Mouse (Mus musculus) hindbrain, embryonic 14.5 days (tissue): Measurements from ENCODE around the gene Frrs1. TPM values are rescaled to one million over a fixed set of nuclear protein-coding genes. Genes with fewer than 3 reads are reported as not detected.

ENCODE experiments used
- ATAC-seq: fragments of 200-750 bp; cut with Nextera tagmentation; 2 replicates; pipeline ENCODE4 v1.8.0; 2017; ENCODE audit warnings: moderate number of reproducible peaks, mild to moderate bottlenecking, moderate TSS enrichment, moderate library complexity; ENCODE audit not compliant: low FRiP score
- DNase-seq: peaks from one replicate; pipeline ENCODE4 v3.0.0-alpha.2; 2015; ENCODE audit warnings: low spot score
- H3K27ac ChIP-seq: fragments of 300-500 bp; sonication (generic); 2 replicates; pipeline ENCODE4 v1.5.1; 2014; ENCODE audit warnings: mild to moderate bottlenecking, moderate library complexity
- H3K27me3 ChIP-seq: fragments of 300-500 bp; sonication (generic); 2 replicates; pipeline ENCODE4 v1.6.1; 2014; ENCODE audit warnings: mild to moderate bottlenecking, low read length, mixed read lengths; ENCODE audit not compliant: control insufficient read depth, insufficient read depth
- H3K36me3 ChIP-seq: fragments of 300-500 bp; sonication (generic); replicated peaks from 2 replicates; pipeline ENCODE4 v1.6.1; 2014; ENCODE audit not compliant: control insufficient read depth, insufficient read depth
- H3K4me1 ChIP-seq: fragments of 300-500 bp; sonication (generic); replicated peaks from 2 replicates; pipeline ENCODE4 v1.6.1; 2014; ENCODE audit warnings: antibody characterized with exemption, low read length, mixed read lengths; ENCODE audit not compliant: control insufficient read depth, insufficient read depth
- H3K4me2 ChIP-seq: fragments of 300-500 bp; sonication (generic); replicated peaks from 2 replicates; pipeline ENCODE4 v1.6.1; 2014; ENCODE audit warnings: mild to moderate bottlenecking, moderate library complexity
- H3K4me3 ChIP-seq: fragments of 300-500 bp; sonication (generic); replicated peaks from 2 replicates; pipeline ENCODE4 v1.5.1; 2014; ENCODE audit warnings: mild to moderate bottlenecking, low read length
- H3K9ac ChIP-seq: fragments of 300-500 bp; sonication (generic); 2 replicates; pipeline ENCODE4 v1.6.1; 2014
- H3K9me3 ChIP-seq: fragments of 300-500 bp; sonication (generic); 2 replicates; pipeline ENCODE4 v1.6.1; 2016; ENCODE audit warnings: low read length; ENCODE audit not compliant: control insufficient read depth
- WGBS: fragments of 180-500 bp; shearing (Covaris S2); extraction: QIAGEN DNeasy Blood & Tissue Kit; methylation state at CpG from one replicate; pipeline ENCODE4 v1.1.7; 2014; 5-methylcytosine and 5-hydroxymethylcytosine counted together
- polyA plus RNA-seq: library from polyadenylated mRNA; unstranded; fragments of >200 nt; fragmentation: Nextera tagmentation; extraction: Ambion mirVana; gene quantifications from 2 replicates; pipeline ENCODE4 v1.2.1, GENCODE M21; 2014

The Frrs1 gene
- polyA plus RNA-seq, 1 experiment from 2014 or later, result 6.0 TPM

DNA sequence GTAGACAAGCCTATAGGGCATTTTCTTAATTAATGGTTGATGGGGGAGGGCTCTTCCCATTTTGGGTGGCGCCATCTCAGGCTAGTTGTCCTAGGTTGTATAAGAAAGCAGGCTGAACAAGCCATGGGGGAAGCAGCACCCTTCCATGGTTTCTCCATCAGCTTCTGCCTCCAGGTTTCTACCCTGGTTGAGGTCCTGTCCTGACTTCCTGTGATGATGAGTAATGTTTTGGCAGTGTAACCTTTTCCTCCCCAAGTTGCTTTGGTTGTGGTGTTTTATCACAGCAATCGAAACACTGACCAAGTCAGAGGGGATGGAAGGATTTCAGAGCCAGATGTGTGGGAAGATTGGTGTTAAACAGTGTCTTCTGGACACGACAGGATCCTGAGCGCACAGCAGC lies 87.2 kb downstream of the Frrs1 start:
- ATAC-seq (no peak), DNase-seq (no peak)
- Histone ChIP-seq H3K27ac (no peak overlapping the region), H3K27me3 (no peaks in the 10 kb centered on the region), H3K4me2 (no peak overlapping the region), H3K9me3 (no peaks in the 10 kb centered on the region), H3K9ac (no peak overlapping the region), H3K4me3 (no peak overlapping the region), H3K36me3 (no peaks in the 10 kb centered on the region), H3K4me1 (no peaks in the 10 kb centered on the region)
- WGBS, result 93% methylated on average over 4 of the region's 4 CpGs

- H3K27me3 ChIP-seq, result no peaks in the 10 kb centered on the region
- WGBS, result 92% methylated on average over 6 of the region's 6 CpGs
- no peak overlapping the region for H3K9ac ChIP-seq
- H3K36me3 ChIP-seq, result no peaks in the 10 kb centered on the region
- H3K9me3 ChIP-seq, result no peaks in the 10 kb centered on the region
- no peak for ATAC-seq
- H3K4me3 ChIP-seq, result no peak overlapping the region
- DNase-seq, result no peak
- H3K4me2 ChIP-seq, result no peak overlapping the region
- H3K27ac ChIP-seq, result no peak overlapping the region
- no peaks in the 10 kb centered on the region for H3K4me1 ChIP-seq
Observed at GRCm38 (mm10) chr3:116950665-116951115, 91.4 kb downstream of the Frrs1 start.

GRCm38 (mm10) chr3:116951489-116951888 lies 92.2 kb downstream of the Frrs1 start:
- no peaks in the 10 kb centered on the region for H3K9me3 ChIP-seq
- no peaks in the 10 kb centered on the region for H3K27me3 ChIP-seq
- H3K4me1 ChIP-seq, result no peaks in the 10 kb centered on the region
- H3K36me3 ChIP-seq, result no peaks in the 10 kb centered on the region
- 94% methylated on average over 3 of the region's 3 CpGs for WGBS
- H3K9ac ChIP-seq, result no peak overlapping the region
- ATAC-seq (no peak), DNase-seq (no peak)
- no peak overlapping the region for H3K4me3 ChIP-seq
- no peak overlapping the region for H3K27ac ChIP-seq
- no peak overlapping the region for H3K4me2 ChIP-seq

DNA sequence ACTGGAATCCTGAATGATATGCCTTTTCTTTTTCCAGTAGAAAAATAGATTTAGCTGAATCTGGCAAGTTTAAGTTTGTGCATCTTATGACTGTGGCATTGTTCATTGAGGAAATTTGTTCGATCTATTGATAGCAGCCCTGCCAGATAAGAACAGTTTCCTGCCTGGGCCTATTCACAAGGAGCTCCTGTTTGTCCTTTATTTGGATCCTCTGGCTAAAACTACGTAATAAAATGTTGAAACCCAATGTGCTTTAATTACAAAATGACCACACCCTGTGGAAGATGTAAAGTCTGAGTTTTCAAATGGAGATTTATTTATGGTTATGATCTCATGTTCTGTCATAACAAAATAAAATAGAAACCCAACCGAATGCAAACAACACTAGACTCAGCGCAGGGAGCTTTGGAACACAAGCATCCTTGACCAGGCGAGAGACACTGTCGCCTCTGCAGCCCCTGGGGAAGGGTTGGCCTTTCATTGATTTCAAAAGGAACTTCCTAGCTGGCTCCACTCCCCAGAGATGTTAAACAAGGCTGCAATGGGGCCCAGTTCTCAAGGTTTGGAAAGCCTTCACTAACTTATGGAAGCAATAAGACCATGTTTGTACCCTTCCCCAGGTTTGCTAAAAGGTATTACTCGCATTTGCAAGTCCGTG lies 93.1 kb downstream of the Frrs1 start:
- no peak overlapping the region for H3K27ac ChIP-seq
- H3K36me3 ChIP-seq, result no peaks in the 10 kb centered on the region
- no peaks in the 10 kb centered on the region for H3K27me3 ChIP-seq
- no peak overlapping the region for H3K4me3 ChIP-seq
- no peaks in the 10 kb centered on the region for H3K9me3 ChIP-seq
- WGBS, result 83% methylated on average over 8 of the region's 8 CpGs
- no peaks in the 10 kb centered on the region for H3K4me1 ChIP-seq
- no peak overlapping the region for H3K9ac ChIP-seq
- H3K4me2 ChIP-seq, result no peak overlapping the region
- DNase-seq (no peak), ATAC-seq (no peak)

DNA sequence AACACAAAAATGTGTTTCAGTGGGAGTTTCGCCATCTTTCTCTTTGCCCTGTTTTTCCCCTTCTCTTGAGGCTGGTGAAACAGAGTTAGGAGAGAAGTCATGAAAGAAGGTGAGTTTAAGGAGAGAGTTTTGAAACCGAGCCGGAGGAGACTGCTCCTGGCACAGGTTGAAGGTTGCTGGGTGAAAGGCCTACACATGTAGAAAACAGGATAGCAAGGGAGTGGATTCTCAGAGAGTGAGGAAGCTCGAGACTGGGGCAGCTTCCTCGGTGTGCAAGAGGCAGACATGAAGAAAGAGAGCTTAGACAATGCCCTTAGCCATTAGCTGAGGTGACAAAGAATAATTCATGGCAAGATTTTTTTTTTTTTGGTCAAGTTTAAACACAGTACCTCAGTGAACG lies 94.1 kb downstream of the Frrs1 start:
- Histone ChIP-seq H3K9me3 (no peaks in the 10 kb centered on the region), H3K4me3 (no peak overlapping the region)
- WGBS, result 90% methylated on average over 6 of the region's 6 CpGs

GRCm38 (mm10) chr3:116955061-116955460 lies 95.8 kb downstream of the Frrs1 start:
- WGBS, result 70% methylated on average over 6 of the region's 6 CpGs
- ATAC-seq, result no peak
- Histone ChIP-seq H3K4me2 (no peak overlapping the region), H3K4me1 (no peaks in the 10 kb centered on the region), H3K27ac (no peak overlapping the region), H3K27me3 (no peaks in the 10 kb centered on the region), H3K4me3 (no peak overlapping the region), H3K36me3 (no peaks in the 10 kb centered on the region), H3K9ac (no peak overlapping the region), H3K9me3 (no peaks in the 10 kb centered on the region)
- no peak for DNase-seq

More for the DNA sequence above, 94.1 kb downstream of the Frrs1 start:
- no peak for ATAC-seq
- Histone ChIP-seq H3K4me2 (no peak overlapping the region), H3K27ac (no peak overlapping the region), H3K36me3 (no peaks in the 10 kb centered on the region), H3K4me1 (no peaks in the 10 kb centered on the region), H3K27me3 (no peaks in the 10 kb centered on the region), H3K9ac (no peak overlapping the region)
- DNase-seq, result no peak

Other genes starting within 250 kb of the Frrs1 start
- 15.9 and 24.5 TPM in 2 replicates for gene Trmt13, start 244.9 kb upstream of the Frrs1 start, polyA plus RNA-seq
- gene Mfsd14a, start 196.8 kb upstream of the Frrs1 start, polyA plus RNA-seq, result 71.2 and 77.0 TPM in 2 replicates
- gene Gm43191, start 178.2 kb upstream of the Frrs1 start, polyA plus RNA-seq, result not detected in 2 replicates
- gene Slc35a3, start 146.6 kb upstream of the Frrs1 start, polyA plus RNA-seq, result 10.1 and 10.3 TPM in 2 replicates
- 18.9 and 19.5 TPM in 2 replicates for gene Agl, start 51.3 kb upstream of the Frrs1 start, polyA plus RNA-seq
- not detected in 2 replicates for gene 4930455H04Rik, start 108.8 kb downstream of the Frrs1 start, polyA plus RNA-seq
- 9.5 and 11.2 TPM in 2 replicates for gene Palmd, start 109.5 kb downstream of the Frrs1 start, polyA plus RNA-seq